Mouse (Mus musculus): ENCODE results near the gene Nol10. TPM values are rescaled to one million over a fixed set of nuclear protein-coding genes. Genes with fewer than 3 reads are reported as not detected.

Gene Nol10
- total RNA-seq (2017) = 7.4 and 8.2 TPM in 2 replicates

GRCm38 (mm10) chr12:17348048-17349036 lies at the start of gene Nol10:
Gene Nol10, plus strand, starts transcription at chr12:17348458.
- peak; percentile 97 for ATAC-seq (ENCODE audit: extremely low read depth, insufficient number of reproducible peaks, low FRiP score, poor library complexity, severe bottlenecking)

GRCm38 (mm10) chr12:17299902-17300301 lies 48.4 kb upstream of the Nol10 start:
- ATAC-seq (ENCODE audit: extremely low read depth, insufficient number of reproducible peaks, low FRiP score, poor library complexity, severe bottlenecking) = no peak

- no peak for ATAC-seq (ENCODE audit: extremely low read depth, insufficient number of reproducible peaks, low FRiP score, poor library complexity, severe bottlenecking)
These were observed 42.8 kb upstream of the Nol10 start for GRCm38 (mm10) chr12:17305445-17305844.

- no peak for ATAC-seq (ENCODE audit: extremely low read depth, insufficient number of reproducible peaks, low FRiP score, poor library complexity, severe bottlenecking)
These were observed 40.0 kb upstream of the Nol10 start for GRCm38 (mm10) chr12:17308246-17308645.

GRCm38 (mm10) chr12:17310852-17311839 lies 37.1 kb upstream of the Nol10 start:
- no peak for ATAC-seq (ENCODE audit: extremely low read depth, insufficient number of reproducible peaks, low FRiP score, poor library complexity, severe bottlenecking)

GRCm38 (mm10) chr12:17316096-17316495 lies 32.2 kb upstream of the Nol10 start:
- no peak for ATAC-seq (ENCODE audit: extremely low read depth, insufficient number of reproducible peaks, low FRiP score, poor library complexity, severe bottlenecking)

- ATAC-seq (ENCODE audit: extremely low read depth, insufficient number of reproducible peaks, low FRiP score, poor library complexity, severe bottlenecking) = no peak
These were observed 30.3 kb upstream of the Nol10 start for GRCm38 (mm10) chr12:17317970-17318369.

GRCm38 (mm10) chr12:17318453-17318852 lies 29.8 kb upstream of the Nol10 start:
- no peak for ATAC-seq (ENCODE audit: extremely low read depth, insufficient number of reproducible peaks, low FRiP score, poor library complexity, severe bottlenecking)

- ATAC-seq (ENCODE audit: extremely low read depth, insufficient number of reproducible peaks, low FRiP score, poor library complexity, severe bottlenecking) = no peak
These were observed 23.4 kb upstream of the Nol10 start for GRCm38 (mm10) chr12:17324549-17325470.

GRCm38 (mm10) chr12:17329259-17329658 lies 19.0 kb upstream of the Nol10 start, which contains the start of gene Atp6v1c2:
Gene Atp6v1c2, minus strand, starts transcription at chr12:17329359.
- ATAC-seq (ENCODE audit: extremely low read depth, insufficient number of reproducible peaks, low FRiP score, poor library complexity, severe bottlenecking) = no peak

GRCm38 (mm10) chr12:17333459-17333858 lies 14.8 kb upstream of the Nol10 start:
- ATAC-seq (ENCODE audit: extremely low read depth, insufficient number of reproducible peaks, low FRiP score, poor library complexity, severe bottlenecking) = no peak

- ATAC-seq (ENCODE audit: extremely low read depth, insufficient number of reproducible peaks, low FRiP score, poor library complexity, severe bottlenecking) = no peak
These were observed 9.9 kb upstream of the Nol10 start for GRCm38 (mm10) chr12:17338338-17338737.

GRCm38 (mm10) chr12:17339114-17339905 lies 8.9 kb upstream of the Nol10 start:
- ATAC-seq (ENCODE audit: extremely low read depth, insufficient number of reproducible peaks, low FRiP score, poor library complexity, severe bottlenecking) = no peak

- ATAC-seq (ENCODE audit: extremely low read depth, insufficient number of reproducible peaks, low FRiP score, poor library complexity, severe bottlenecking) = no peak
These were observed 771 bp upstream of the Nol10 start for GRCm38 (mm10) chr12:17347327-17348047.

GRCm38 (mm10) chr12:17350106-17350505 lies 1.8 kb downstream of the Nol10 start:
- no peak for ATAC-seq (ENCODE audit: extremely low read depth, insufficient number of reproducible peaks, low FRiP score, poor library complexity, severe bottlenecking)

GRCm38 (mm10) chr12:17356853-17357252 lies 8.6 kb downstream of the Nol10 start:
- no peak for ATAC-seq (ENCODE audit: extremely low read depth, insufficient number of reproducible peaks, low FRiP score, poor library complexity, severe bottlenecking)

GRCm38 (mm10) chr12:17357795-17358194 lies 9.5 kb downstream of the Nol10 start:
- no peak for ATAC-seq (ENCODE audit: extremely low read depth, insufficient number of reproducible peaks, low FRiP score, poor library complexity, severe bottlenecking)

All from neutrophil, adult 5-6 weeks (primary cell).